Mouse (Mus musculus) cerebellum, adult (tissue): ENCODE results near the gene Zbtb21.
"Not testable (repeated sequence)": the region's sequence is repeated elsewhere in the genome, so short reads cannot be mapped to it uniquely, and the experiment has no call there.

Experiments used
- ATAC-seq: cut with Nextera tagmentation; 2 replicates; pipeline ENCODE4 v1.9.2; 2017; ENCODE audit warnings: mild to moderate bottlenecking, moderate library complexity, mixed read lengths; ENCODE audit not compliant: insufficient number of reproducible peaks, low FRiP score, low TSS enrichment

Gene Zbtb21

GRCm38 (mm10) chr16:97950061-97950460, 12.4 kb downstream of the Zbtb21 start:
- no peak for ATAC-seq

- ATAC-seq, result no peak
Observed at GRCm38 (mm10) chr16:97948836-97949235, 13.6 kb downstream of the Zbtb21 start.

- ATAC-seq, result not testable (repeated sequence)
Observed at GRCm38 (mm10) chr16:97946993-97947392, 15.4 kb downstream of the Zbtb21 start.

GRCm38 (mm10) chr16:97941844-97942243, 20.6 kb downstream of the Zbtb21 start:
- no peak for ATAC-seq

GRCm38 (mm10) chr16:97940471-97940973, 21.9 kb downstream of the Zbtb21 start:
- ATAC-seq, result no peak

GRCm38 (mm10) chr16:97935815-97936214, 26.6 kb downstream of the Zbtb21 start:
- ATAC-seq, result no peak

- no peak for ATAC-seq
Observed at GRCm38 (mm10) chr16:97930231-97930630, 32.2 kb downstream of the Zbtb21 start.

GRCm38 (mm10) chr16:97929520-97929919, 32.9 kb downstream of the Zbtb21 start:
- no peak for ATAC-seq

GRCm38 (mm10) chr16:97927331-97927938, 35.0 kb downstream of the Zbtb21 start:
- no peak for ATAC-seq

- no peak for ATAC-seq
Observed at GRCm38 (mm10) chr16:97926381-97926780, 36.0 kb downstream of the Zbtb21 start.

- no peak for ATAC-seq
Observed at GRCm38 (mm10) chr16:97925760-97926159, 36.7 kb downstream of the Zbtb21 start.

- ATAC-seq, result no peak
Observed at GRCm38 (mm10) chr16:97923700-97924099, 38.7 kb downstream of the Zbtb21 start.

- peak; percentile 53; the same call in 1 of the 2 replicates for ATAC-seq
Observed at GRCm38 (mm10) chr16:97922779-97923126, 39.7 kb downstream of the Zbtb21 start.

GRCm38 (mm10) chr16:97921961-97922778, 40.3 kb downstream of the Zbtb21 start:
- ATAC-seq, result peak; percentile 89

- ATAC-seq, result no peak
Observed at GRCm38 (mm10) chr16:97920621-97921020, 41.8 kb downstream of the Zbtb21 start.

GRCm38 (mm10) chr16:97919793-97920192, 42.6 kb downstream of the Zbtb21 start:
- ATAC-seq, result no peak

GRCm38 (mm10) chr16:97912873-97913272, 49.5 kb downstream of the Zbtb21 start:
- no peak for ATAC-seq

- no peak for ATAC-seq
Observed at GRCm38 (mm10) chr16:97909356-97909755, 53.1 kb downstream of the Zbtb21 start.

- no peak for ATAC-seq
Observed at GRCm38 (mm10) chr16:97907496-97907895, 54.9 kb downstream of the Zbtb21 start.

GRCm38 (mm10) chr16:97906337-97906736, 56.1 kb downstream of the Zbtb21 start:
- no peak for ATAC-seq

GRCm38 (mm10) chr16:97905449-97905991, 56.9 kb downstream of the Zbtb21 start:
- ATAC-seq, result no peak
